Mouse (Mus musculus): ENCODE data around the gene Spsb3. TPM values are rescaled to one million over a fixed set of nuclear protein-coding genes. Genes with fewer than 3 reads are reported as not detected.
A peak's percentile ranks its signal among the peaks of the same experiment; 100 is the strongest.

Spsb3 gene
- polyA plus RNA-seq, 1 experiment from 2014 or later, result 51.5 TPM

GRCm38 (mm10) chr17:24855838-24856464 lies 30.5 kb upstream of the Spsb3 start:
- no peak overlapping the region for H3K9ac ChIP-seq
- H3K9me3 ChIP-seq (replicated peaks), result no peaks in the 10 kb centered on the region
- WGBS, result 86% methylated on average over 3 of the region's 3 CpGs
- H3K27ac ChIP-seq, result no peak overlapping the region
- peaks cover 42% of the 10 kb centered on the region for H3K36me3 ChIP-seq
- no peak overlapping the region for H3K4me2 ChIP-seq (replicated peaks)
- H3K27me3 ChIP-seq, result peaks cover 5% of the 10 kb centered on the region; the same call in 1 of the 2 replicates
- peaks cover 4% of the 10 kb centered on the region for H3K4me1 ChIP-seq
- no peak for ATAC-seq (ENCODE audit: low FRiP score)
- H3K4me3 ChIP-seq, result no peak overlapping the region

- Histone ChIP-seq H3K4me2 (replicated peaks) (no peak overlapping the region), H3K4me3 (no peak overlapping the region), H3K4me1 (no peaks in the 10 kb centered on the region; the same call in 1 of the 2 replicates), H3K9ac (no peak overlapping the region), H3K9me3 (replicated peaks) (no peaks in the 10 kb centered on the region), H3K27me3 (peaks cover 3% of the 10 kb centered on the region; the same call in 1 of the 2 replicates), H3K36me3 (peaks cover 48% of the 10 kb centered on the region), H3K27ac (no peak overlapping the region)
- ATAC-seq (ENCODE audit: low FRiP score), result no peak
- 90% methylated on average over 13 of the region's 13 CpGs for WGBS
These were observed 29.9 kb upstream of the Spsb3 start for GRCm38 (mm10) chr17:24856589-24856988.

DNA sequence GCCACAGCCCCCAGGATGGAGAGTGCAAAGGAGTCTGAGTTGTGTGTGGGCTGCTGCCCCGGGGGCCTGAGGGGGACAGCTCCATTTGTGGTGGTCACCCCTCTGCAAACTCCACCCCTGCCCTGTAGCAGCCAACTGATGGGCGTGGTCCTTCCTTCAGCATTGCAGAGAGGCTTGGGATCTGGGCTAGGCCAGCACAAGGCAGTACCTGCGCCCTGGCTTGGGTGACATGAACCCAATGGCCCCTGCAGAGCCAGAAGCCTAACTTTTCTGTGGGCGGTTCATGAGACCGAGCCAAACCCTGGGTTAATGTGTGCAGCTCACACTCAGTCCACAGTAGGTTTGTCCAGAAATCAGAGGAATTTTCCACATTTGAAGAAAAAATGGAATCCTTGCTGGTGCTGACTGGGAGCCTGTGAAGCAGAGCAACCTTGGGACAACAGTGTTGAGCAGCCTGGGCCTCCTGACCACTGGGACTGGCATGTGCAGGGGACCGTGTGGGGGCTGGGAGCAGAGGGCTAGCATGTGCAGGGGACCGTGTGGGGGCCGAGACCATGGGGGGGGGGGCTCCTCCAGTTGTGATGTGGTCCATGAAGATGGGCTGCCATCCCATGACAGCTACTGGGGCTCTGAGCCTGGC lies 28.5 kb upstream of the Spsb3 start:
- H3K27me3 ChIP-seq, result no peaks in the 10 kb centered on the region
- no peak overlapping the region for H3K9ac ChIP-seq
- no peaks in the 10 kb centered on the region for H3K4me1 ChIP-seq
- ATAC-seq (ENCODE audit: low FRiP score), result no peak
- no peak overlapping the region for H3K4me2 ChIP-seq (replicated peaks)
- 79% methylated on average over 7 of the region's 8 CpGs for WGBS
- H3K27ac ChIP-seq, result no peak overlapping the region
- H3K9me3 ChIP-seq (replicated peaks), result no peaks in the 10 kb centered on the region
- peaks cover 50% of the 10 kb centered on the region for H3K36me3 ChIP-seq
- H3K4me3 ChIP-seq, result no peak overlapping the region

GRCm38 (mm10) chr17:24858967-24859366 lies 27.5 kb upstream of the Spsb3 start:
- no peak overlapping the region for H3K27ac ChIP-seq
- no peaks in the 10 kb centered on the region for H3K9me3 ChIP-seq (replicated peaks)
- ATAC-seq (ENCODE audit: low FRiP score), result no peak
- H3K4me3 ChIP-seq, result no peak overlapping the region
- H3K4me2 ChIP-seq (replicated peaks), result no peak overlapping the region
- H3K36me3 ChIP-seq, result peaks cover 40% of the 10 kb centered on the region
- no peaks in the 10 kb centered on the region for H3K4me1 ChIP-seq
- 91% methylated on average over 6 of the region's 6 CpGs for WGBS
- no peaks in the 10 kb centered on the region for H3K27me3 ChIP-seq
- H3K9ac ChIP-seq, result no peak overlapping the region

GRCm38 (mm10) chr17:24860076-24860475 lies 26.4 kb upstream of the Spsb3 start:
- Histone ChIP-seq H3K4me1 (no peaks in the 10 kb centered on the region), H3K4me3 (no peak overlapping the region), H3K9me3 (replicated peaks) (no peaks in the 10 kb centered on the region), H3K36me3 (peaks cover 44% of the 10 kb centered on the region), H3K27me3 (no peaks in the 10 kb centered on the region), H3K9ac (no peak overlapping the region), H3K27ac (no peak overlapping the region), H3K4me2 (replicated peaks) (no peak overlapping the region)
- 86% methylated on average over 8 of the region's 8 CpGs for WGBS
- ATAC-seq (ENCODE audit: low FRiP score), result no peak

DNA sequence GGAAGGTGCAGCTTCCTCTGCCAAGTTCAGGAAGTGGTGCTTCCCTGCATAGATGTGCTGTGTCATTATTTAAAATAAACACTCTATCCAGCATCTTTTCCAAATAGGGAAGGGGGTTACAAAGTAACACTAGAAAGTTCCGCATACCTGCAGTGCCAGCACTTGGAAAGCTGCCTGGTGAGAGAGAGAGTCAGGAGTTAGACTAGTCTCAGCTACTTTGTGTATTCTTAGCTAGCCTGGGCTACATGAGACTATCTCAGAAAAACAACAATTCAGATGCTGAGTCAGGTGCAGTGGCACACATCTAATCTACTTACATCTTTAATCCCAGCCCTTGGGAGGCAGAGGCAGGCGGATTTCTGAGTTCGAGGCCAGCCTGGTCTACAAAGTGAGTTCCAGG lies 24.7 kb upstream of the Spsb3 start:
- H3K27me3 ChIP-seq, result no peaks in the 10 kb centered on the region
- no peak overlapping the region for H3K27ac ChIP-seq
- no peak overlapping the region for H3K4me2 ChIP-seq (replicated peaks)
- H3K4me1 ChIP-seq, result no peaks in the 10 kb centered on the region
- H3K36me3 ChIP-seq, result peaks cover 41% of the 10 kb centered on the region
- no peak overlapping the region for H3K4me3 ChIP-seq
- no peak for ATAC-seq (ENCODE audit: low FRiP score)
- WGBS, result 88% methylated on average over 3 of the region's 3 CpGs
- H3K9me3 ChIP-seq (replicated peaks), result no peaks in the 10 kb centered on the region
- no peak overlapping the region for H3K9ac ChIP-seq

GRCm38 (mm10) chr17:24865776-24866175 lies 20.7 kb upstream of the Spsb3 start, which contains the start of gene Igfals:
TSS of gene Igfals (plus strand) at chr17:24865997.
- no peaks in the 10 kb centered on the region for H3K4me1 ChIP-seq
- H3K36me3 ChIP-seq, result peaks cover 22% of the 10 kb centered on the region
- WGBS, result 90% methylated on average over 8 of the region's 8 CpGs

DNA sequence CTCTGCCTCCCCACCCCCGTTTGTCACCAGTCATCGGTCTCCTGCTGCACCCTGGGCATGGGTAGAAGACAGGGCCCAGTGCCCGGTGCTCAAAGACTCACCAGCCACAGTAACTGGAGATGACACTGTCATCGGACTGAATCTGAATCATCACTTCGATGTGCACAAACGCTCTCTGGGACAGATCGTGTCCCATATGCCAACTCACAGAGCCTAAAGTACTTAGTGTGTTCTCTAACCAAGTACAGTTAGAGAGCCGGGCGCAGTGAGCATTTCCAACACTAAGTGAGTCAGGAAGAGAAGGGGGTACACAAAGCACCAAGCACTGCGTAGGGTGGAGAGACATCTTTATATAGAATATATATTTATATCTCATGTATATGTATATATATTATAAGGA lies 18.5 kb upstream of the Spsb3 start:
- Histone ChIP-seq H3K9ac (no peak overlapping the region), H3K36me3 (peaks cover 9% of the 10 kb centered on the region; the same call in 1 of the 2 replicates), H3K4me2 (replicated peaks) (no peak overlapping the region), H3K9me3 (replicated peaks) (no peaks in the 10 kb centered on the region), H3K4me3 (no peak overlapping the region), H3K27ac (no peak overlapping the region), H3K4me1 (no peaks in the 10 kb centered on the region), H3K27me3 (no peaks in the 10 kb centered on the region)
- 95% methylated on average over 10 of the region's 10 CpGs for WGBS
- ATAC-seq (ENCODE audit: low FRiP score), result no peak

More at GRCm38 (mm10) chr17:24865776-24866175, 20.7 kb upstream of the Spsb3 start, which contains the start of gene Igfals:
- H3K4me3 ChIP-seq, result no peak within 1 kb of the TSS
- no peak within 1 kb of the TSS for H3K27ac ChIP-seq
- no peak within 1 kb of the TSS for H3K9ac ChIP-seq
- no peak for ATAC-seq (ENCODE audit: low FRiP score)
- H3K27me3 ChIP-seq, result no peaks in the 10 kb centered on the region
- H3K9me3 ChIP-seq (replicated peaks), result no peaks in the 10 kb centered on the region
- no peak within 1 kb of the TSS for H3K4me2 ChIP-seq (replicated peaks)

DNA sequence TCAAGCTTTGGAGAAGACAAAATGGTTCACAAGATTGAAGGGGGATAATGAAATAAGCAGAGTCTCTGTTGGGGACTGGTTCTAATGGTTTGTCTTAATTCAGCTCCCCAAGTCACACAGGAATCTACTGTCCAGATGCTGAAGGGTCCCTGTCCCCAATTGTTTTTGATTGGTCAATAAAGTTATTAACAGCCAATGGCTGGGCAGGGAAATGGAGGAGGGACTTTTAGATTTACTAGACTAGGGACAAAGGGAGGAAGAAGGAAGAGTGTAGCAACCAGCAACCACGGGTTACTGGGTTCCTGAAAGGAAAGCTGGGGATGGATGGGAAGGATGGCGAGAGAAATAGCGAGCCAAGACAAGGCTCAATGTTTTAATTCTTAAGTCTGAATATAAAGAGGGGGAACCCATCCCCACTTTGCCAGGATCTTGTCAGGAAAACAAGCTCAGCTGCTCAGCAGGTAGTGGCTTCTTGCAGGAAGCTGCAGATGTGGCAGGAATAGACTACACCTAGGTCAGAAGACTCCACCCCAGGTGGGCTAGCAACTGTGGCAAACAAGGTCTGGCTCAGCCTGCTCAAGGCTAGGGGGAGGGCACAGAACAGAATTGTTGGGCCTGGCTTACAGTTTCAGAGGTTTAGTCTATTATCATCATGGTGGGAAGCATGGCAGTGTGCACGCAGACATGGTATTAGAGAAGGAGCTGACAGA lies 12.6 kb upstream of the Spsb3 start:
- no peaks in the 10 kb centered on the region for H3K4me1 ChIP-seq
- H3K9ac ChIP-seq, result no peak overlapping the region
- WGBS, result 53% methylated on average over 4 of the region's 4 CpGs
- no peak overlapping the region for H3K4me3 ChIP-seq
- ATAC-seq (ENCODE audit: low FRiP score), result no peak
- H3K4me2 ChIP-seq (replicated peaks), result no peak overlapping the region
- no peaks in the 10 kb centered on the region for H3K27me3 ChIP-seq
- no peaks in the 10 kb centered on the region for H3K36me3 ChIP-seq
- H3K9me3 ChIP-seq (replicated peaks), result no peaks in the 10 kb centered on the region
- no peak overlapping the region for H3K27ac ChIP-seq

DNA sequence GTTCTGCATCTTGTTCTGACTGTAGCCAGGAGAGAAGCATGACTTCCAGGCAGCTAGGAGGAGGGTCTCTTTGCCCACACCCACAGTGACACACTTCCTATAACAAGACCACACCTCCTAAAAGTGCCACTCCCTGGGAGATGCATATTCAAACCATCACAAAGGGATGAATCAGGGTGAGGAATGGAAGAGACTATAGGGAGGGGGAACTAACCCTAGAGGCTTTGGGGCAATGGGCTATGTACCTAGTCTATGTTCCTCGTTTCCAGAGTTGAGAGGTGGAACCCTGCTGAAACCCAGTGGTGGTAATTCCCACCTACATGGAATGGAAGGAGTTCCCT lies 12.1 kb upstream of the Spsb3 start:
- Histone ChIP-seq H3K27me3 (no peaks in the 10 kb centered on the region), H3K27ac (no peak overlapping the region), H3K4me2 (replicated peaks) (no peak overlapping the region), H3K4me1 (no peaks in the 10 kb centered on the region), H3K9ac (no peak overlapping the region), H3K4me3 (no peak overlapping the region), H3K36me3 (no peaks in the 10 kb centered on the region), H3K9me3 (replicated peaks) (no peaks in the 10 kb centered on the region)
- 67% methylated on average over 1 of the region's 1 CpGs for WGBS
- no peak for ATAC-seq (ENCODE audit: low FRiP score)

GRCm38 (mm10) chr17:24874989-24875388 lies 11.5 kb upstream of the Spsb3 start:
- H3K4me1 ChIP-seq, result no peaks in the 10 kb centered on the region
- H3K9me3 ChIP-seq (replicated peaks), result no peaks in the 10 kb centered on the region
- no peak overlapping the region for H3K9ac ChIP-seq
- no peak overlapping the region for H3K4me3 ChIP-seq
- no peak for ATAC-seq (ENCODE audit: low FRiP score)
- WGBS, result 88% methylated on average over 8 of the region's 8 CpGs
- H3K27ac ChIP-seq, result no peak overlapping the region
- no peaks in the 10 kb centered on the region for H3K36me3 ChIP-seq
- no peak overlapping the region for H3K4me2 ChIP-seq (replicated peaks)
- H3K27me3 ChIP-seq, result no peaks in the 10 kb centered on the region

DNA sequence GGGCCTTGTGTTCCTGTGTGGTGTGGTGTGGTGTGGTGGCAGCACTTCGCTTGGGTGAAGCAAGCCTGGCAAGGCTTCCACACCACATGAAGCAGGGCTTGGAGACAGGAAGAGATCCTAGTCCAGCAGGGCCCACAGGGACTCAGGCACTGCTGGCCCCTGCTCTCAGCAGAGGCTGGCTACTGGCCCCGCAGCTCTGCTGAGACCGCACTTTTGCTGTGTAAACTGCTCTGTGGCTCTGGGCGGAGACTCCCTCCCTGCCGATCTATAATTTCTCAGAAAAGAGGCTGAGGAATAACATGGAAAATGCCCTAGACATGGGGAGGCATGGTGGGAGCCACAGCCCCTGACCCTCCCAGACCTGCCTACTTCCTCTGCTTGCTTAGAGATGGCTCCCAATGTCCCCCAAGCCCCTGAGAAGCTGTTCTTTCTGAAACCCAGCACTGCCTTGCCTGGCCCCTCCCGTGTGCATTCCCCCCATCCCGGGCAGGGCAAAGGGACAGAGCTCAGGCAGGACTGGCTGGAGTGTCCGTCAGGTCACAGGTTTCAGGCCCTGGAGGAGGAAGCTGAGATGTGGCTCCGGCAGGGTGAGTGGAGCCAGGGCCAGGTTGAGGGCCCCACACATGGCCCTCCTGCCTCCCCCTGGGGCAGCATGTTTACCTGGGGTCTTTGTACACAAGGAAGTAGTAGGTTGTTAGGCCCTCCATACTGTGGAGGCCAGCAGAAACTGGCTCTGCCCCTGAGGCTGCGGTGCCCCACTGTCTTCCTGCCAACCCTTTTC lies 8.9 kb upstream of the Spsb3 start:
- peaks cover 5% of the 10 kb centered on the region; the same call in 1 of the 2 replicates for H3K36me3 ChIP-seq
- H3K27ac ChIP-seq, result no peak overlapping the region
- no peaks in the 10 kb centered on the region for H3K9me3 ChIP-seq (replicated peaks)
- H3K4me2 ChIP-seq (replicated peaks), result no peak overlapping the region
- 55% methylated on average over 10 of the region's 10 CpGs for WGBS
- H3K27me3 ChIP-seq, result no peaks in the 10 kb centered on the region
- 0 out of 2 replicates have a peak overlapping the region, but pooled peaks have one; percentile 27 for H3K9ac ChIP-seq
- ATAC-seq (ENCODE audit: low FRiP score), result no peak
- no peaks in the 10 kb centered on the region for H3K4me1 ChIP-seq
- no peak overlapping the region for H3K4me3 ChIP-seq

All from hindbrain, embryonic 12.5 days (tissue).